Mouse (Mus musculus): ENCODE data around the gene Gm597. TPM values are rescaled to one million over a fixed set of nuclear protein-coding genes. Genes with fewer than 3 reads are reported as not detected.

Gm597 gene
- not detected in 2 replicates for polyA plus RNA-seq (2015; fragmentation: Nextera tagmentation; extraction: Ambion mirVana)

GRCm38 (mm10) chr1:28780152-28780551 lies at the start of gene Gm597:
Gene Gm597 (minus strand): TSS chr1:28780252.
- no peak for ATAC-seq
- Histone ChIP-seq H3K4me3 (ENCODE audit: low read depth, low read length) (no peak within 1 kb of the TSS), H3K9ac (ENCODE audit: low read depth, low read length) (no peak within 1 kb of the TSS), H3K27ac (ENCODE audit: low read depth, low read length) (no peak within 1 kb of the TSS), H3K9me3 (ENCODE audit: control insufficient read depth) (no peaks in the 10 kb centered on the region), H3K27me3 (replicated peaks; ENCODE audit: control insufficient read depth, insufficient read depth, low read length) (no peaks in the 10 kb centered on the region), H3K4me2 (replicated peaks; ENCODE audit: low read depth) (no peak within 1 kb of the TSS), H3K36me3 (ENCODE audit: control insufficient read depth, insufficient read depth) (no peaks in the 10 kb centered on the region), H3K4me1 (replicated peaks; ENCODE audit: control insufficient read depth, insufficient read depth, low read length) (no peaks in the 10 kb centered on the region)
- TF ChIP-seq CTCF (IDR thresholded peaks at IDR 0.05; ENCODE audit: low read depth) = no peak

- H3K4me1 ChIP-seq (replicated peaks; ENCODE audit: control insufficient read depth, insufficient read depth, low read length) = no peaks in the 10 kb centered on the region
- ATAC-seq = no peak
- H3K4me2 ChIP-seq (replicated peaks; ENCODE audit: low read depth) = no peak overlapping the region
- WGBS = 87% methylated on average over 1 of the region's 1 CpGs
- no peak overlapping the region for H3K4me3 ChIP-seq (ENCODE audit: low read depth, low read length)
- no peaks in the 10 kb centered on the region for H3K9me3 ChIP-seq (ENCODE audit: control insufficient read depth)
- H3K27me3 ChIP-seq (replicated peaks; ENCODE audit: control insufficient read depth, insufficient read depth, low read length) = no peaks in the 10 kb centered on the region
- no peak overlapping the region for H3K9ac ChIP-seq (ENCODE audit: low read depth, low read length)
- no peak for TF ChIP-seq CTCF (IDR thresholded peaks at IDR 0.05; ENCODE audit: low read depth)
- H3K27ac ChIP-seq (ENCODE audit: low read depth, low read length) = no peak overlapping the region
- H3K36me3 ChIP-seq (ENCODE audit: control insufficient read depth, insufficient read depth) = no peaks in the 10 kb centered on the region
Measured at GRCm38 (mm10) chr1:28807689-28808088, 27.6 kb upstream of the Gm597 start.

- no peak for ATAC-seq
- Histone ChIP-seq H3K36me3 (ENCODE audit: control insufficient read depth, insufficient read depth) (no peaks in the 10 kb centered on the region), H3K27ac (ENCODE audit: low read depth, low read length) (no peak overlapping the region), H3K4me2 (replicated peaks; ENCODE audit: low read depth) (no peak overlapping the region), H3K9ac (ENCODE audit: low read depth, low read length) (no peak overlapping the region), H3K4me1 (replicated peaks; ENCODE audit: control insufficient read depth, insufficient read depth, low read length) (no peaks in the 10 kb centered on the region), H3K27me3 (replicated peaks; ENCODE audit: control insufficient read depth, insufficient read depth, low read length) (no peaks in the 10 kb centered on the region), H3K4me3 (ENCODE audit: low read depth, low read length) (no peak overlapping the region), H3K9me3 (ENCODE audit: control insufficient read depth) (no peaks in the 10 kb centered on the region)
- TF ChIP-seq CTCF (IDR thresholded peaks at IDR 0.05; ENCODE audit: low read depth) = no peak
Measured at GRCm38 (mm10) chr1:28806618-28807017, 26.6 kb upstream of the Gm597 start.

GRCm38 (mm10) chr1:28800881-28801280 lies 20.8 kb upstream of the Gm597 start:
- no peak for ATAC-seq
- H3K36me3 ChIP-seq (ENCODE audit: control insufficient read depth, insufficient read depth) = no peaks in the 10 kb centered on the region
- no peaks in the 10 kb centered on the region for H3K9me3 ChIP-seq (ENCODE audit: control insufficient read depth)
- 86% methylated on average over 14 of the region's 14 CpGs for WGBS
- no peak overlapping the region for H3K27ac ChIP-seq (ENCODE audit: low read depth, low read length)
- H3K4me3 ChIP-seq (ENCODE audit: low read depth, low read length) = no peak overlapping the region
- no peaks in the 10 kb centered on the region for H3K4me1 ChIP-seq (replicated peaks; ENCODE audit: control insufficient read depth, insufficient read depth, low read length)
- H3K27me3 ChIP-seq (replicated peaks; ENCODE audit: control insufficient read depth, insufficient read depth, low read length) = no peaks in the 10 kb centered on the region
- H3K9ac ChIP-seq (ENCODE audit: low read depth, low read length) = no peak overlapping the region
- no peak for TF ChIP-seq CTCF (IDR thresholded peaks at IDR 0.05; ENCODE audit: low read depth)
- H3K4me2 ChIP-seq (replicated peaks; ENCODE audit: low read depth) = no peak overlapping the region
